Mouse (Mus musculus): Measurements from ENCODE around the gene Zfp978. TPM values are rescaled to one million over a fixed set of nuclear protein-coding genes. Genes with fewer than 3 reads are reported as not detected.
"Not testable (repeated sequence)": the region's sequence is repeated elsewhere in the genome, so short reads cannot be mapped to it uniquely, and the experiment has no call there.

Gene Zfp978
- polyA plus RNA-seq, 1 experiment from 2014 or later = not detected

GRCm38 (mm10) chr4:147345061-147345554 is 16.0 kb upstream of the Zfp978 start:
- 86% methylated on average over 2 of the region's 2 CpGs for WGBS
- H3K9me3 ChIP-seq (replicated peaks) = peaks cover 62% of the 10 kb centered on the region
- not testable (repeated sequence) for H3K36me3 ChIP-seq (ENCODE audit: poor library complexity, severe bottlenecking); H3K27ac ChIP-seq; H3K4me2 ChIP-seq; H3K27me3 ChIP-seq; H3K4me1 ChIP-seq; H3K9ac ChIP-seq; ATAC-seq; H3K4me3 ChIP-seq

- H3K36me3 ChIP-seq (ENCODE audit: poor library complexity, severe bottlenecking); H3K9ac ChIP-seq; H3K4me2 ChIP-seq; H3K27me3 ChIP-seq; ATAC-seq; H3K27ac ChIP-seq; H3K4me1 ChIP-seq; H3K4me3 ChIP-seq: not testable (repeated sequence)
- H3K9me3 ChIP-seq (replicated peaks) = peaks cover 67% of the 10 kb centered on the region
- WGBS = 70% methylated on average over 4 of the region's 4 CpGs
These were observed 14.6 kb upstream of the Zfp978 start for GRCm38 (mm10) chr4:147346361-147347035.

- not testable (repeated sequence) for H3K36me3 ChIP-seq (ENCODE audit: poor library complexity, severe bottlenecking); ATAC-seq; H3K9ac ChIP-seq; H3K4me2 ChIP-seq; H3K27ac ChIP-seq; H3K4me1 ChIP-seq; H3K27me3 ChIP-seq; H3K4me3 ChIP-seq
- WGBS = 68% methylated on average over 4 of the region's 4 CpGs
- H3K9me3 ChIP-seq (replicated peaks) = peaks cover 67% of the 10 kb centered on the region
These were observed 13.8 kb upstream of the Zfp978 start for GRCm38 (mm10) chr4:147347300-147347699.

- not testable (repeated sequence) for H3K9ac ChIP-seq; H3K4me1 ChIP-seq; H3K4me3 ChIP-seq; H3K27ac ChIP-seq; ATAC-seq; H3K4me2 ChIP-seq; H3K27me3 ChIP-seq; H3K36me3 ChIP-seq (ENCODE audit: poor library complexity, severe bottlenecking)
- H3K9me3 ChIP-seq (replicated peaks) = peaks cover 65% of the 10 kb centered on the region
- 85% methylated on average over 2 of the region's 3 CpGs for WGBS
These were observed 13.2 kb upstream of the Zfp978 start for GRCm38 (mm10) chr4:147347880-147348279.

GRCm38 (mm10) chr4:147348401-147348800 is 12.7 kb upstream of the Zfp978 start:
- WGBS = 83% methylated on average over 2 of the region's 2 CpGs
- H3K9ac ChIP-seq; ATAC-seq; H3K36me3 ChIP-seq (ENCODE audit: poor library complexity, severe bottlenecking); H3K4me3 ChIP-seq; H3K4me1 ChIP-seq; H3K4me2 ChIP-seq; H3K27me3 ChIP-seq; H3K27ac ChIP-seq: not testable (repeated sequence)
- H3K9me3 ChIP-seq (replicated peaks) = peaks cover 60% of the 10 kb centered on the region

- not testable (repeated sequence) for ATAC-seq; H3K27ac ChIP-seq; H3K9ac ChIP-seq; H3K36me3 ChIP-seq (ENCODE audit: poor library complexity, severe bottlenecking); H3K4me2 ChIP-seq; H3K4me3 ChIP-seq; H3K4me1 ChIP-seq; H3K27me3 ChIP-seq
- 92% methylated on average over 18 of the region's 19 CpGs for WGBS
- H3K9me3 ChIP-seq (replicated peaks) = peaks cover 55% of the 10 kb centered on the region
These were observed 12.0 kb upstream of the Zfp978 start for GRCm38 (mm10) chr4:147348906-147349686.

- H3K27ac ChIP-seq; H3K4me3 ChIP-seq; H3K4me2 ChIP-seq; H3K36me3 ChIP-seq (ENCODE audit: poor library complexity, severe bottlenecking); ATAC-seq; H3K9ac ChIP-seq; H3K4me1 ChIP-seq; H3K27me3 ChIP-seq: not testable (repeated sequence)
- WGBS = 86% methylated on average over 9 of the region's 9 CpGs
- peaks cover 58% of the 10 kb centered on the region for H3K9me3 ChIP-seq (replicated peaks)
These were observed 11.3 kb upstream of the Zfp978 start for GRCm38 (mm10) chr4:147349687-147350415.

- peaks cover 53% of the 10 kb centered on the region for H3K9me3 ChIP-seq (replicated peaks)
- WGBS = 89% methylated on average over 2 of the region's 2 CpGs
These were observed 10.6 kb upstream of the Zfp978 start for GRCm38 (mm10) chr4:147350541-147350940.

GRCm38 (mm10) chr4:147351376-147351980 is 9.6 kb upstream of the Zfp978 start:
- not testable (repeated sequence) for H3K9ac ChIP-seq; H3K4me3 ChIP-seq; H3K27ac ChIP-seq; H3K36me3 ChIP-seq (ENCODE audit: poor library complexity, severe bottlenecking); H3K4me2 ChIP-seq; H3K4me1 ChIP-seq; H3K27me3 ChIP-seq; ATAC-seq
- peaks cover 49% of the 10 kb centered on the region for H3K9me3 ChIP-seq (replicated peaks)
- 82% methylated on average over 11 of the region's 13 CpGs for WGBS

More at GRCm38 (mm10) chr4:147350541-147350940, 10.6 kb upstream of the Zfp978 start:
- not testable (repeated sequence) for ATAC-seq; H3K4me1 ChIP-seq; H3K4me2 ChIP-seq; H3K36me3 ChIP-seq (ENCODE audit: poor library complexity, severe bottlenecking); H3K27me3 ChIP-seq; H3K27ac ChIP-seq; H3K9ac ChIP-seq; H3K4me3 ChIP-seq

GRCm38 (mm10) chr4:147353626-147354025 is 7.5 kb upstream of the Zfp978 start:
- not testable (repeated sequence) for H3K9ac ChIP-seq; H3K27ac ChIP-seq; H3K36me3 ChIP-seq (ENCODE audit: poor library complexity, severe bottlenecking); H3K4me1 ChIP-seq; H3K27me3 ChIP-seq; H3K4me2 ChIP-seq; H3K4me3 ChIP-seq; ATAC-seq
- 85% methylated on average over 4 of the region's 4 CpGs for WGBS
- peaks cover 31% of the 10 kb centered on the region for H3K9me3 ChIP-seq (replicated peaks)

GRCm38 (mm10) chr4:147356042-147356441 is 5.1 kb upstream of the Zfp978 start:
- H3K27ac ChIP-seq; H3K4me2 ChIP-seq; H3K4me3 ChIP-seq; H3K4me1 ChIP-seq; ATAC-seq; H3K9me3 ChIP-seq (replicated peaks); H3K36me3 ChIP-seq (ENCODE audit: poor library complexity, severe bottlenecking); H3K9ac ChIP-seq; H3K27me3 ChIP-seq: not testable (repeated sequence)
- no CpG with 5 or more reads among the region's 3 CpGs for WGBS

- H3K9me3 ChIP-seq (replicated peaks) = not testable (repeated sequence)
These were observed 3.9 kb upstream of the Zfp978 start for GRCm38 (mm10) chr4:147357195-147357594.

More at GRCm38 (mm10) chr4:147357195-147357594, 3.9 kb upstream of the Zfp978 start:
- not testable (repeated sequence) for H3K4me1 ChIP-seq; H3K27ac ChIP-seq; H3K9ac ChIP-seq; H3K4me3 ChIP-seq; H3K36me3 ChIP-seq (ENCODE audit: poor library complexity, severe bottlenecking); H3K4me2 ChIP-seq; ATAC-seq; H3K27me3 ChIP-seq
- WGBS = no CpG with 5 or more reads among the region's 2 CpGs

Measured in forebrain, embryonic 13.5 days (tissue).